Mouse (Mus musculus) right cerebral cortex, postnatal 36 days (tissue): Measurements from ENCODE around the gene Rhobtb3.
A peak's percentile ranks its signal among the peaks of the same experiment; 100 is the strongest.

Source experiments
- DNase-seq, 2 experiments: peaks; one replicate each; pipeline ENCODE4 v3.0.0; 2022; ENCODE audit warnings: low spot score in 2 of 2, mixed read lengths in 1 of 2

Rhobtb3 gene

DNA sequence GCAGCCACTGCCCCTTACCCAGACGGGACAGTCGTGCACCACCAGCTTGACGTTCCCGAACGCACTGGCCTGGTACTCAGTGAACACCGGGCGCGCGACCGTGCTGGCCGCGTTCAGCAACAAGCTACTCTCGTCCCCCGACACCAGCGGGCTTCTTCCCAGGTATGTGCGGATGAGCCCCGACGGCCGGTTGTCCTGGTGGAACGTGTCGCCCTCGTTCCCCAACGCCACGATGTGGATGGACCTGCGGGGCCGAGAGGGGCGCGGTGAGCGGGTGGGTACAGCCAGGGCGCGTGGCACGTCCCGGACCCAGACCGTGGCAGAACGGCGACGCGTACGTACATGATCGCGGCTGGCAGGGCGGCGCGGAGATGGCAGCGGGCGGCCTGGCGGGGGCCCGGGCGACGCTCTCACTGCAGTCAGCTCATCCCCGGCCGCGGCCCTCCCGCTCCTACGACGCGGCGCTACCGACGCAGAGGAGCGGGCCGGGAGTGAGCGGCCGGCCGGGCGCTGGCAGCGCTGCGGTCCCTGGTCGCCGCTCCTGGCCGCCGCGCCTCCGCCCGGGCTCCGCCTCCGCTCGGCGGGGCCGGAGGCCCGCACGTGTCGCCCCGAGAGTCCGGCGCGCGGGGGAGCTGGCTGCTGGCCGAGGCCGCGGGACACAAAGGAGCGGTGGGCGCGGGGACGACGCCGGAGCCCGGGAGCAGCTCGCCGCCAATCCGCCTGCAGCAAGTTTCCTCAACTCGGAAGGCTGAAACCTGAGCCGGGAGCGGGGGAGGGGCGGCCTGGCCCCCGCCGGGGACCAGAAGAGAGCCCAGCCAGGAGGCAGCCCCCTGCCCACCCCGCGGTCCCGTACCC, at the start of gene Rhobtb3:
Gene Rhobtb3, minus strand, starts transcription at position 737 of the 855 bp plus-strand sequence.
- DNase-seq = peak; percentile 38 to 56

DNA sequence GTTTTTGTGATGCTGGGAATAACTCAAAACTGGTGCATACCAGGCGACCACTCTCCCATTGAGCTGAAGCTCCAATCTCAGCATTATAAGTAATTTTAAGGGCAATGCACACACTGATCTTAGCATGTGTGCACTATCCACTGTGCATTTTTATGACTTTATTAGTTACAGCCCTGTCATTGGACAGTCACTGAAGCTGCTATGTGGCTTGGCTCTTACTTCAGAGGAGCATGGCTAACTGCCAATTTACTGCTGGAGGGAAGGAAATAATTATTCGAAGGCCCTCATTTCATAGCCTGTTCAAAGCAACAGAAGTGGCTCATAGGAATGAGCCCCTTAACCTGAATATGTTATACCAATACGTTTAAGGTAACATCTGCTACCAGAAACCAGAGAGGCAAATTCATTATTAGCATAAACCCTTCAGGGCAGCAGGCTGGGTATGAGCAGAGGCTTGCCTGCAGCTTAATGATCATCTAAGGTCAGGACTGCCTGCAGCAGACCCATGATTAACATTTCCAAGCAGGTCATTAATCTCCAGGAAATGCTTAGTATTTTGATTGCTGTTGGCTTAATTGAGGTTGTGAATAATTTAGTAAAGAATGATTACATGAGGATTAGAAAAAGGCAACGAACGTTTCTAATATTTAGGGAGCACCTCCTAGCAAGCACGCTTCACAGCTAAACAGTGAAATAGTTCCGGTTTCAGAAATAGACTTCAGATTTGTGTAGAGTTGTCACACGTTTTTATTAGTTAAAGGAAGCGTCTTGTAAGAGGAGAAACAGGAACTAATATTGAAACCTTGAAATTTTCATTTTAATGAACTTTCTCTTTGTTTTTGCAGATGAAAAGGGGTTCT, 48.7 kb upstream of the Rhobtb3 start:
- DNase-seq = no peak

DNA sequence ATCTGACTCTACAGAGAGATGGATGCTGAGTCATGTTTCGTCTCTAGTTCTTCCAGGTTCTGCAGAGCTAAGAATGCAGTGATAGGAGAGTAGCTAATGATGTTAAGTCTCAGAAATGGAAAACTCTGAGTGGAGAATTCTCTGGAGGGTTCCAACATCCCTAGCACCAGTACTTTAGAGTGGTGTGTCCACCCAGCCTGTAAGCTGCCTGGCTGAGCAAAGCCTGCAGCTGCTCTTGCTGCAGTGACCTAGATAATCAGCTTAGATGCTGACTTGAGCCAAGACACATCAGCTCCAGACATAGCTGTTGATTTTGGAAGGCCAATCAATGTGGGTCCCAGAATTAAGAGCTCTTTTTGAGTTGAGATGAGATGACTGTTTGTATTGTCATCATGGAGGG, 44.4 kb upstream of the Rhobtb3 start:
- DNase-seq = peak in 1 of 2 experiments; percentile 22

GRCm38 (mm10) chr13:75981901-75982300, 38.2 kb upstream of the Rhobtb3 start:
- DNase-seq = no peak

- DNase-seq = no peak
Observed at GRCm38 (mm10) chr13:75976649-75977048, 32.9 kb upstream of the Rhobtb3 start.

DNA sequence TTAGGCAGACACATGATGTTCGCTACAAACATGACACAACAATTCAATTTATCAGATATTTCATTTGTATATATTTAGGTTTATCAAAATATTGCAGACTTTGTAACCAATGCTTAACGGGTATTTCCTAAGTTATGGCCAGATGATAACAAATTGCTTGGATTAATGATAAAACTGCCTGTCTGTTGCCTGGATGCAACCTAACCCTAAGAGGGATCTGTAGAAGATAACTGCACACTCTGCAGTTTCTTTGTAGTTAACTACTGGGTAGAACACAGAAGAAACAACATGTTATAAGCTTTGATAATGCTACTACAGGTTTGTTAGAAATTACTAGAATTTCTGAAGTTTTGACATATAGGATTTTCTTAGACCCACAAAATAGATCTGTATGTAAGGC, 32.5 kb upstream of the Rhobtb3 start:
- no peak for DNase-seq

DNA sequence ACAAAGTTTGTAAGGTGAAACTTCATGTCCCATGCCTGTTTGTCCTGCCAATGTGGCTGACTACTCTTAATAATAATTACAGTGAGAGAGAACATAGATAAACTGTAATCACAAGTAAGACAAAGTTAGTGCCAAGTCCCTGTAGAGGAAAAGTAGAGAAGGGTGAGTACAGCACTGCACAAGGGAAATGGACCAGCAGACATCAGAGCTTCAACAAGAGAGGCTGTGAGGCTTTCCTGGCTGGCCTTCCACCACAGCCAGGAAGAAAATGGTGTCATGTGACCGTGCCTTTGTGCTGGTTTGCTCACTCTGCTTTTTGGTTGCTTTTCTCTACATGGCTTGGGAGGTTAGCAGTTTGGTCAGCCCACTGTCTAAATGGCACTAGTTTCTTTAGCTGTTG, 31.9 kb upstream of the Rhobtb3 start:
- no peak for DNase-seq

DNA sequence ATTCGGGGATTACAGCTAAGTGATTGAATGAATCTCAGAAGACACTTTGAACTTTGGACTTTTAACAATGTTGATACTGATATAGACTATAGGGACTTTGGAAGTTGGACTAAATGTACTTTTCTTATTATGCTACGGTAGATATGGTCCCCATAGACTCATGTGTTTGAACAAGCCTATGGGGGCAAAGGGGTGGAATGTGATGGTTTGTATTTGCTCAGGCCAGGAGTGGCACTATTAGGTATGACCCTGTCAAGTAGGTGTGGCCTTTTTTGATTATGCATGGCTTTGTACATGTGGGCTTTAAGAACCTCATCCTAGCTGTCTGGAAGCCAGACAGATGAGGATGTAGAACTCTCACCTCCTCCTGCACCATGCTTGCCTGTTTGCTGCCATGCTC, 30.8 kb upstream of the Rhobtb3 start:
- no peak for DNase-seq

- DNase-seq = no peak
Observed at GRCm38 (mm10) chr13:75966850-75967249, 23.1 kb upstream of the Rhobtb3 start, which contains the start of gene Spata9. TSS of gene Spata9 (plus strand) at chr13:75967150.

- no peak for DNase-seq
Observed at GRCm38 (mm10) chr13:75955357-75955992, 11.8 kb upstream of the Rhobtb3 start.

DNA sequence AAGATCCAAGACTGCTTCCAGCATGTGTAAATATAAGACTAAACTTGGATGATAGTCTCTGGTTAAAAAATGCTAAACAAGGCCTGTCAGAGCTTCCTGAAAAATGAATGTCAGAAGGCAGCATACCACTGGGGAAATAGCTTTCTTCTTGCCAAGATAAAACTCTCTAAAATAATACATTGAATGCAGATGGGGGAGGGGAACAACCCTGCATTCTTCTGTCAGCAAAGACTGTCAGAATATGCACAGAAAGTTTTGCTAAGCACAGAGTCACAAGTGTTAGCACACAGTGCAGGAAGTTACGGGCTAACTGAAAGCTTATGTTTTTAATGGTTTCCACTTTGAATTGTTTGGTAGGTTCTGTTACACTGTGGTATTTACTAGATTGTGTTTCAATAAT, 6.6 kb upstream of the Rhobtb3 start:
- no peak for DNase-seq

DNA sequence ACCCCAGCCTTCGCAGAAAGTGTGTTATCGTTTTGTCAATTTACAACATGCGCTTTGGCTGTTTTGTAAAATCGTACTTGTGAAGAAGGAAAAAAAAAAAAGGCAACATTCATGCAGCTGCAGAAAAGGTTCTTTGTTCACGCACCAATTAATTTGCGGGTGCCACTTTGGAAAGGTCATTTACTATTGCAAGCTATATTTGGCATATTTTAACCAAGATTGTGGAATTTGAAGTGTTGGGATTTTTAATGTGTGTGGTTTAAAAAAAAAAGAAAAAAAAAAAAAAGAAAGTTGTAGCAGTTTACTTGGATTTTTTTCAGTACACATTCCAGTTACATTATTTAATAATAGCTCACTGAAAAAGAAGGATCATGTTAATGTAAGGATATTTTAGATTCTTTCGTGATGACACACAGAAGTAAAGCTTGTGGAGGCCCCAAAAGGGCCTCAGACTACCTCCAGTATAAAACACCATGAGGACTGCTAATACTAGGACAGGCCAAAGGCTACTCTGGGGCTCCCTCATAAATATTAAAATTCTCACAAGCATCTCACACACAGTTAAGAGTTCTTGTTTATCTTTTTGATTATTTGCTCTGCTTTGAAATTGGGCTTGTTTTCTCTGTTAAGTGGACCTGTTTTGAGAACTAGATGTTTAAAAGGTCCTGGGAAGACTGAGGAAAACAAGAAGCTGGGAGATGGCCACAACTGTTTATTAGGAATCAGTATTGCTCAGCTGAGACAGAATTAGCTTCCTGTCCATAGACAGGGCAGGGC, 507 bp upstream of the Rhobtb3 start:
- no peak for DNase-seq

DNA sequence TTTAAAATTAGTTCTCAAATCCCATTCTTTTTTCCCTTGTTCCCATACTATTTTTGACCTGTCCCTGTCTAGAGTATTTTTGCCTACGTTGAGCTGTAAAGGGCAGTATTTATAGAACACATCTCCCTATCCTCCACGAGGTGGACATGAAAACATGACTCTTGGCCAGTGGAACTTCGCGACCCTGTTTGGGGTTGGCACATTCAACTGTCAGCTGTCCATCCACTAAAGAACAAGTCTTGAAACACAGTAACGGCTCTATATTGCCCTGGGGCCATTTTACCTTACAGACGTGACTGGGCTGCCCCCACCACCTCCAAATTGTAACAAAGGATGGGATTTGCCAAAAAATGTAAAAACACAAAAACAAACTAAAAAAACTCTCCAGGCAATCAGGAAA, 994 bp downstream of the Rhobtb3 start:
- no peak for DNase-seq

DNA sequence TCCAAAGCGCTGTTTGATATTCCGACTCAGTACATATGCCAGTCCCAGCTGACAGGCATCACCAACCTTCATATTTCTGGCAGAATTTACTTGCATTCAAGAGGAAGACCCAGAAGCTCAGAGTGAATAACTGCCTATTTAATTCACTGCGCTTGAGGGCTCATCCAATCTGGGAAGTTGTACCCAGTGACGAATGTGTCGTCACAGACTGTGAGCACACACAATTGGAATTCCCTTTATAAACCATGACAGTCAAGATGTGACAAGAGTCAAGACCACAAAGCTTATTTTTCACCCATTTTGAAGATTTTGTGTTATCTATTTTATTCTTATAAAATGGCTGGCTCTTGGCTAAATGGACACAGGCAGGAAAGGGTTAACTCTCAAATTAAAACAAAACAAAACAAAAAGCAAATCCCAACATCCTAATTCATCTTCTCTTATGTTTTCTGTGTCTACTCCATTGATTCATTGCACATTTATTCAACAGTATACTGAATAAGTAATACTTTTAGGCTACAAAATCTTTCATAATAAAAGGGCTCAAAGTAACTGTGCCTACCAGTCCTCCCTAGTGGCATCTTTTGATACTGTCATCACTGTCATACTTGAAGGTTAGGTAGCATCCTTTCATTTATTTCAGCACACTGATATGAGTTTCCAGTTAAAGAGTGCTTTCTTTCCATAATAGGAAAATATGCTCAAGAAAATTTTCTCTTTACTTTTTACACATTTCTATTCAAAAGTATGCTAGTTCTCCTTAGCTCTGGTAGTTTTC, 2.0 kb downstream of the Rhobtb3 start:
- DNase-seq = no peak

- DNase-seq = no peak
Observed at GRCm38 (mm10) chr13:75940791-75941517, 2.8 kb downstream of the Rhobtb3 start.

- no peak for DNase-seq
Observed at GRCm38 (mm10) chr13:75938866-75939265, 4.9 kb downstream of the Rhobtb3 start.

GRCm38 (mm10) chr13:75933287-75933686, 10.4 kb downstream of the Rhobtb3 start:
- DNase-seq = no peak

GRCm38 (mm10) chr13:75931073-75931472, 12.7 kb downstream of the Rhobtb3 start:
- peak in 1 of 2 experiments; percentile 34 for DNase-seq

DNA sequence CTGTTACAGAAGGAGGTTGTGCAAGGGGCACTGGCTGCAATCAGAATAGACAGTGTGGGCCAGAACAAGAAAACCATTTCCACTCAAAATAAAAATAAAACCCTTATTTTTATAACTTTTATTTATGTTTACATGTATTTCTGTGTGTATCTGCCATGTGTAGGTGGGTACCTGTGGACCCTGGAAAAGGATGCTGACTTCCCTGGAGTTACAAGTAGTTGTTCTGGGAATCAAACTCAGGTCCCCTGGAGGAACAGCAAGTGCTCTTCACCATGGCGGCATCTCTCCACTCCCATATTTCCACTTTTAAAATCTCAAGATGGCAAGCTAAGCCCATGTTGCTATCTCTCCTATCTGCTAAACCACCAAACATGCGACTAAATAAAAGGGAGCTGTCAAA, 13.1 kb downstream of the Rhobtb3 start:
- no peak for DNase-seq

DNA sequence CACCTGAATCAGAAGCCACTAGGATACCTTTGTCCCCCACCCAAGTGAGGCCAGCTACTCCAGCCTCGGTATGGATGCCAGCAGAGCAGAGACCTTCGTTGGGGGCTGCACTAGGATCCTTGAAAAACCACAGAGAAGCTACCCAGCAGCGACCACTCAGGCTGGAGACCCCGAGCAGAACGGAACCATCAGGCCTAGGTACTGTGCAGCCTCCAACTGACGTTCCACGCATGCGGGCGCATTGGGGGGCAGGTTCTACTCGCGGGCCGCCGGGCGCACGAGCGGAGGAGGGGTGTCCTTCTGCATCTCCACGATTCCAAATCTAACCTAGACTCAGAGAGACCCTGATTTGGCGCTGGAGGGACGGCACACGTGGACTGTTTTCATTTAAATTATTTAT, 13.7 kb downstream of the Rhobtb3 start:
- DNase-seq = no peak
